Mouse (Mus musculus) brain, embryonic 14.5 days (tissue): Measurements from ENCODE around the gene Adcyap1r1.

Experiments
- CTCF ChIP-seq: fragments of 200-500 bp; IDR thresholded peaks from 2 replicates; pipeline ENCODE4 v1.5.1; 2012; ENCODE audit warnings: inconsistent platforms, mild to moderate bottlenecking, moderate library complexity, borderline replicate concordance; ENCODE audit not compliant: insufficient read depth, insufficient read length; ENCODE audit errors: extremely low read depth
- POLR2A ChIP-seq: fragments of 200-500 bp; IDR thresholded peaks from 2 replicates; pipeline ENCODE4 v1.6.1; 2012; ENCODE audit warnings: mild to moderate bottlenecking, inconsistent platforms, borderline replicate concordance; ENCODE audit not compliant: poor library complexity, insufficient read depth, insufficient read length, severe bottlenecking; ENCODE audit errors: extremely low read depth

- TF ChIP-seq POLR2A (no peak), CTCF (no peak)
Observed at GRCm38 (mm10) chr6:55455641-55456040, 3.9 kb downstream of the Adcyap1r1 start.
